Mouse (Mus musculus): ENCODE results near the gene Neurl2. TPM values are rescaled to one million over a fixed set of nuclear protein-coding genes. Genes with fewer than 3 reads are reported as not detected.
A peak's percentile ranks its signal among the peaks of the same experiment; 100 is the strongest.

Gene Neurl2
- polyA plus RNA-seq, 1 experiment, result 17.9 TPM

DNA sequence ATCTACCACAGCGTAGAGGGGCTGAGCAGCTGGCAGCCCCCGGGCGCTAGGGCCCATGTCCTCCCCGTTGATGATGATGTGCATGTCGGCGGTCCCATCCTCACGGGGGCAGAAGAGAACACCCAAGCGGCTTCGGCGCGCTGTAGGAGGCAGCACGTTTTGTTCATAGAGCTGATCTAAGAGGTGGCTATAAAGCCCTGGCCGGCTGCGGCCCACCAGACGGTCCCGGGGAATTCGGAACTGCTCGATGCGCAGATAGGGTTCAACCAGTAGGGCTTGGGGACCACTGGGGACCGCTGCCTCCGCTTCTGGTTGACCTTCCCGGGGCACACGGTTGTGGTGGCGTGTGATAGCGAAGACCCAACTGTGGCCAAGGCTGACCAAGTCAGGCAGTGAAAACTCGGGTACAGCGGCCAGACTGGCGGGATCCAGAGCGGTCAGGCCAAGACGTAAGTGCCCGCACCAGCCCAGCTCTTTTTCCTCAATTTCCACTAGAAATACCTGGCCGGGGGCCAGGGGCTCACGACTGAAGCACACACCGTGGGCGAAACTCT lies 431 bp downstream of the Neurl2 start, which contains the start of gene Ctsa:
Ctsa (plus strand) TSS at position 126 of the 554 bp plus-strand sequence.
- H3K4me3 ChIP-seq (replicated peaks; ENCODE audit: extremely low read depth, low read depth, low read length), result peak within 1 kb of the TSS; percentile 75
- TF ChIP-seq CTCF (IDR thresholded peaks at IDR 0.05; ENCODE audit: insufficient read depth, low read length) (peak; percentile 53), POLR2A (IDR thresholded peaks at IDR 0.05; ENCODE audit: borderline replicate concordance, extremely low read depth, low read depth, low read length) (0 out of 2 replicates have a peak, but pooled peaks have one; percentile 5)
- peak; percentile 75 for DNase-seq
- H3K4me1 ChIP-seq (ENCODE audit: control insufficient read depth, insufficient read depth, low read length), result peaks cover 9% of the 10 kb centered on the region
- WGBS, result 1% methylated on average over 35 of the region's 35 CpGs

DNA sequence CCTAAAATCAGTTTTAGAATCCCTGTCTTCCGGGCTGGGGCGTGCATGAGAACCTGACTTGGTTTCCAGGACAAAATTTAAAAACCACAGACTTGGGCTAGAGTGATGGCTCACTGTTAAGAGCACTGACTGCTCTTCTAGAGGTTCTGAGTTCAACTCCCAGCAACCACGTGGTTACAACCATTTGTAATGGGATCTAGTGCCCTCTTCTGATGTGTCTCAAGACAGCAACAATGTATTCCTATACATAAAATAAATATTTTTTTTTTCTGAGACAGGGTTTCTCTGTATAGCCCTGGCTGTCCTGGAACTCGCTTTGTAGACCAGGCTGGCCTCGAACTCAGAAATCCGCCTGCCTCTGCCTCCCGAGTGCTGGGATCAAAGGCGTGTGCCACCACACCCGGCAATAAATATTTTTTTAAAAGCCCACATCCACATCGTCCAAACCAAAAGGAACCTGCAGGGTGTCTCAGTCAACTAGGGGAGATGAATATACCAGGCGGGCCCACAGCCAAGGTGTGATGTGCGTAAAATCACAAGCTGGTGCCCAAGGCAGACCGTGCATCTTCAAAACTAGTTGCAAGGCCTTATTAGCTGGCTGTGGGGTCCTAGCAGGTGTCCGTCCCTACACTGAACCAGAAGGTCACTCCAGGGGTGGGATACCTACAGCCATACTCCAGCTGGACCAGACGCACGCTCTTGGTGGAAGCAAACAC lies 1.1 kb downstream of the Neurl2 start:
- H3K4me1 ChIP-seq (ENCODE audit: control insufficient read depth, insufficient read depth, low read length), result peaks cover 9% of the 10 kb centered on the region
- TF ChIP-seq POLR2A (IDR thresholded peaks at IDR 0.05; ENCODE audit: borderline replicate concordance, extremely low read depth, low read depth, low read length), result no peak; the same call in 1 of the 2 replicates
- no peak for TF ChIP-seq CTCF (IDR thresholded peaks at IDR 0.05; ENCODE audit: insufficient read depth, low read length)
- H3K4me3 ChIP-seq (replicated peaks; ENCODE audit: extremely low read depth, low read depth, low read length), result peak overlapping the region; percentile 75
- 56% methylated on average over 16 of the region's 16 CpGs for WGBS
- no peak for DNase-seq

DNA sequence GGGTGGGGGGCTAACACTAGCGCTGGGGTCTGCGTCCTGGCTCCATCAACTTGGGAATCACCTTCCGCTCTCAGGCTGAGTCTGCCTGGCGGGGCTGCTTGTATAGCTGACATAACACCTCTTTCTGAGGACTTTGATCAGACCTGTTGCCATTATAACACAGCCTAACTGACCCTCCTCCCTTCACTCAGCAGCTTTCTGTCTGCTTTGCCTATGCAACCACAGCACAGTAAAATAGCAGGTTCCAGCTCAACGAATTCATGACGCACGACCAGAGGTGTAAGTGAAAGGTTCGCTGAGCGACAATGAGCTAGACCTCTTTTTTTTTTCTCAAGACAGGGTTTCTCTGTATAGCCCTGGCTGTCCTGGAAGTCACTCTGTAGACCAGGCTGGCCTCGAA lies 2.2 kb downstream of the Neurl2 start:
- H3K4me3 ChIP-seq (replicated peaks; ENCODE audit: extremely low read depth, low read depth, low read length), result no peak overlapping the region
- WGBS, result 86% methylated on average over 10 of the region's 10 CpGs
- no peak for DNase-seq
- H3K4me1 ChIP-seq (ENCODE audit: control insufficient read depth, insufficient read depth, low read length), result peaks cover 9% of the 10 kb centered on the region
- TF ChIP-seq CTCF (IDR thresholded peaks at IDR 0.05; ENCODE audit: insufficient read depth, low read length) (no peak), POLR2A (IDR thresholded peaks at IDR 0.05; ENCODE audit: borderline replicate concordance, extremely low read depth, low read depth, low read length) (no peak)

DNA sequence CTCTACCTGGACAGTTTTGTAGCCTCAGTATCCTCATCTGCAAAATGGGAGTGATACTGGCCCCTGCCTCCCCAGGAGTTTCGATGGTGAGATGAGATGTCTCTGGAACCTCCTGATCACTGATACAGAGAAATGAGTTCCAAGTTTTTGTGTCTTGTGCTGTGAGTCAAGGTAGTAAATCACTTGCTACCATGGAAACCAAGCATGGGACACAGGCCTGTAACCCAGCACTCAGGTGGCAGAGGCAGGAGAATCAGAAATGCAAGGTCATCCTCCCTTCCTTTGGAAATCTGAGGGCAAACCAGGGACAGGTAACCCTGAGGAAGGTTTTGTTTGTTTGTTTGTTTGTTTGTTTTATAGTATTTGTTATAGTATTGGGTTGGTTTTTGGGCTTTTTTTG lies 4.2 kb downstream of the Neurl2 start:
- no peak for DNase-seq
- no peak overlapping the region for H3K4me3 ChIP-seq (replicated peaks; ENCODE audit: extremely low read depth, low read depth, low read length)
- 90% methylated on average over 1 of the region's 1 CpGs for WGBS
- TF ChIP-seq POLR2A (IDR thresholded peaks at IDR 0.05; ENCODE audit: borderline replicate concordance, extremely low read depth, low read depth, low read length) (no peak), CTCF (IDR thresholded peaks at IDR 0.05; ENCODE audit: insufficient read depth, low read length) (no peak)
- H3K4me1 ChIP-seq (ENCODE audit: control insufficient read depth, insufficient read depth, low read length), result peaks cover 2% of the 10 kb centered on the region; the same call in 1 of the 2 replicates

DNA sequence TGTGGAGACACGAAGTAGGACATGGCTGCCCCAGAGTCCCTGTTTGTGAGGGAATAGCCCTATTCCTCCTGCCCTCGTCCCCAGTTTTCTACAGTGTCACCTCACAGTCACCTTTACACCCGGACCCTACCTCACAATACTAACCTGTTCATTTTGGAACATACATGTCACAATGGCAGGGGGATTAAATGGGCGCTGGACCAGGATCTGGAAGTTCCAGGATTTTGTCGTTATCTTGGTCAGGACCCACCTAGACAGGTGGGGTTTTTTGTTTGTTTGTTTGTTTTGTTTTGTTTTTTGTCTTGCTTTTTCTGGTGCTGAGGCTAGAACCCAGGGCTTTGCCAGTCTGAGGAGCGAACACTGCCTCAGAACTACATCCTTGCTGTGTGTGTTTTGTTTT lies 4.8 kb downstream of the Neurl2 start, which contains the start of gene Spata25:
Spata25 (minus strand) TSS at position 101 of the 400 bp plus-strand sequence.
- Histone ChIP-seq H3K4me3 (replicated peaks; ENCODE audit: extremely low read depth, low read depth, low read length) (no peak within 1 kb of the TSS), H3K4me1 (ENCODE audit: control insufficient read depth, insufficient read depth, low read length) (peaks cover 2% of the 10 kb centered on the region; the same call in 1 of the 2 replicates)
- DNase-seq, result no peak
- WGBS, result 86% methylated on average over 6 of the region's 6 CpGs
- TF ChIP-seq POLR2A (IDR thresholded peaks at IDR 0.05; ENCODE audit: borderline replicate concordance, extremely low read depth, low read depth, low read length), result no peak

DNA sequence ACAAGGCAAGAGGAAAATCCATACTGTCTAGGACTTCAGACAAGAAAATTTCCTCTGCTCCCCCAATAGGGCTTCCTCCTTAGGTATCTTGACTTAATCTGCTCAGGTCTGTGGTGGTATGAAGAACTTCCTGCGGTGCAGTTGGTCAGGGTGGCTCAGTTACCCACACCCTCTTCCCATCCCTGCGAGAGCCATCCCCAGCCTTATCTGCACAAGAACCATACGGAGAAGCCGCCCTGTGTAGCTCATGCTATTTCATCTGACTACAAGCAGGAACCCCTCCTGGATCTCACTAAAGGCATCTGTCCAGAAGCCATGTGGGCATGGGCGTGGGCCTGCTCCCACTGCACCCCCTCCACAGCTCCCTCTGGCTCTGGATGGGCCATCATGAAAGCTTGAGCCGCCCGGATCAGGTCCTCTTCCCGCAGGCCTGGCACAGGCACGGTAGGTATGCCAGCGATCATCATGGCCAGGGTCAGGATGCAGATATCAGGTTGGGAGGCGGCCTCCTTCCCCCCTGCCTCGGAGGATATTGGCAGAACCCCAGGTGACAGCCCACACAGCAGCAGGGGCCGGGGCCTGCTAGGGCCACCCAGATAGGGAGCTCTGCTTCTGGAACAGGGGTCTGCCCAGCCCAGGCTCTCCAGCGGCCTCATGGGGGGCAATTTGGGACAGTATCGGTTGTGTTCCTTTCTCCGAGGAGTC lies 6.0 kb downstream of the Neurl2 start:
- TF ChIP-seq POLR2A (IDR thresholded peaks at IDR 0.05; ENCODE audit: borderline replicate concordance, extremely low read depth, low read depth, low read length), result no peak
- no peak for TF ChIP-seq CTCF (IDR thresholded peaks at IDR 0.05; ENCODE audit: insufficient read depth, low read length)
- Histone ChIP-seq H3K4me1 (ENCODE audit: control insufficient read depth, insufficient read depth, low read length) (no peaks in the 10 kb centered on the region), H3K4me3 (replicated peaks; ENCODE audit: extremely low read depth, low read depth, low read length) (no peak overlapping the region)
- WGBS, result 84% methylated on average over 16 of the region's 16 CpGs
- DNase-seq, result no peak

DNA sequence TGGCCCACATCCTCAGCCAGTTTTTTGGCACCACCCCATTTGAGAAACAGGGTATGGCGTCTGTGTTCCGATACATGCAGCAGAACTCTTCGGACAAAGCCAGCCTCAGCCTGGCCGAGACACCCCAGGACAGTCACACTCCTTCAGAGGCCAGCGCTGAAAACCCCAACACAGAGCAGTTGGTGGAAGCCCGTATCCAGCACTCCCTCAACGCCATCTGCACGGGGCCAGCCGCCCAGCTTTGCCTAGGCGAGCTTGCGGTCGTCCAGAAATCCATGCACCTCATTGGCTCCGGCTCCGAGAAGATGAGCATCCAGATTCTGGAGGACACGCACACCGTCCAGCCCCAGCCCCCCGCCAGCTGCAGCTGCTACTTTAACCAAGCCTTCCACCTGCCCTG lies 7.7 kb downstream of the Neurl2 start:
- DNase-seq, result no peak
- 94% methylated on average over 17 of the region's 17 CpGs for WGBS
- no peak for TF ChIP-seq POLR2A (IDR thresholded peaks at IDR 0.05; ENCODE audit: borderline replicate concordance, extremely low read depth, low read depth, low read length)
- no peak for TF ChIP-seq CTCF (IDR thresholded peaks at IDR 0.05; ENCODE audit: insufficient read depth, low read length)

DNA sequence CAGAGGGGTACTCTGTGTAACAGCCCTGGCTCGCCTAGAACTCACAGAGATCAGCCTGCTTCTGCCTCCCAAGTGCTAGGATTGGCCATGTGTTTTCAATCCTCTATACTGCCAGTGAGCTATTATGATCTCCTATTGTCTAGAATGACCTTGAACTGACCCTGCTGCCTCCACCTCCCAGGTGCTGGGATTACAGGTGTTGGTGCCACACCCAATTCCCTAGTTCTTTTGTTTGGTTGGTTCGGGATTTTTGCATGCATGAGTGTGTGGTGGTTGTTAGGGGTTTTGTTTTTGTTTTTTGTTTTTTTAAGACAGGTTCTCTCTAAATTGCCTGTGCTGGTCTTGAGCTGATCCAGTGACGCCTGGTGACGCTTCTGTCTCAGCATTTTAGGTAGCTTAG lies 9.3 kb downstream of the Neurl2 start:
- no peak for TF ChIP-seq CTCF (IDR thresholded peaks at IDR 0.05; ENCODE audit: insufficient read depth, low read length)
- no peak for DNase-seq
- no peaks in the 10 kb centered on the region; the same call in 1 of the 2 replicates for H3K4me1 ChIP-seq (ENCODE audit: control insufficient read depth, insufficient read depth, low read length)
- H3K4me3 ChIP-seq (replicated peaks; ENCODE audit: extremely low read depth, low read depth, low read length), result no peak overlapping the region
- 87% methylated on average over 4 of the region's 4 CpGs for WGBS

More for the DNA sequence above, 7.7 kb downstream of the Neurl2 start:
- H3K4me3 ChIP-seq (replicated peaks; ENCODE audit: extremely low read depth, low read depth, low read length), result no peak overlapping the region
- no peaks in the 10 kb centered on the region; the same call in 1 of the 2 replicates for H3K4me1 ChIP-seq (ENCODE audit: control insufficient read depth, insufficient read depth, low read length)

DNA sequence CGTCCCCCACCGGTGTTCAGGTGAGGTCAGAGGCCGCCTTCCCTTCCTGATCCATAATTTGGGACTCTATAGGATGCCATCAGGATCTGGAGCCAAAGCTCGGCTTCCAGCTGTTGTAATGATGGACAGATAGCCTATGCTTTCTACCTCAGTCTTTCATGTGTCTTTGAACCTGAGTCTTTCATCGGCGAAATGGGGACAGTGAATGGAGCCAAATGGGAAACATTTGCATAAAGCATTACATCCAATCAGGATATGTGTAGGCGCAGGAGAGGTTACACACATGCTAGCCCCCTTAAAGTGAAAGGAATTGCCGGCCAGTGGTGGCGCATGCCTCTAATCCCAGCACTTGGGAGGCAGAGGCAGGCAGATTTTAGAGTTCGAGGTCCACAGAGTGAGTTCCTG lies 10.1 kb downstream of the Neurl2 start:
- TF ChIP-seq CTCF (IDR thresholded peaks at IDR 0.05; ENCODE audit: insufficient read depth, low read length), result no peak
- TF ChIP-seq POLR2A (IDR thresholded peaks at IDR 0.05; ENCODE audit: borderline replicate concordance, extremely low read depth, low read depth, low read length), result no peak
- DNase-seq, result no peak
- no peaks in the 10 kb centered on the region; the same call in 1 of the 2 replicates for H3K4me1 ChIP-seq (ENCODE audit: control insufficient read depth, insufficient read depth, low read length)
- H3K4me3 ChIP-seq (replicated peaks; ENCODE audit: extremely low read depth, low read depth, low read length), result peak overlapping the region; percentile 93
- under 1% methylated on average over 10 of the region's 10 CpGs for WGBS

Data from lung, adult 2 months (tissue).